Mouse (Mus musculus) lung, adult 18-20 months (tissue): ENCODE measurements around the gene Cdc42.

Experiments used
- DNase-seq, 2 experiments: peaks; one replicate each; pipeline ENCODE4 v3.0.0; 2022; ENCODE audit warnings: mixed read lengths in 2 of 2

Cdc42 gene

DNA sequence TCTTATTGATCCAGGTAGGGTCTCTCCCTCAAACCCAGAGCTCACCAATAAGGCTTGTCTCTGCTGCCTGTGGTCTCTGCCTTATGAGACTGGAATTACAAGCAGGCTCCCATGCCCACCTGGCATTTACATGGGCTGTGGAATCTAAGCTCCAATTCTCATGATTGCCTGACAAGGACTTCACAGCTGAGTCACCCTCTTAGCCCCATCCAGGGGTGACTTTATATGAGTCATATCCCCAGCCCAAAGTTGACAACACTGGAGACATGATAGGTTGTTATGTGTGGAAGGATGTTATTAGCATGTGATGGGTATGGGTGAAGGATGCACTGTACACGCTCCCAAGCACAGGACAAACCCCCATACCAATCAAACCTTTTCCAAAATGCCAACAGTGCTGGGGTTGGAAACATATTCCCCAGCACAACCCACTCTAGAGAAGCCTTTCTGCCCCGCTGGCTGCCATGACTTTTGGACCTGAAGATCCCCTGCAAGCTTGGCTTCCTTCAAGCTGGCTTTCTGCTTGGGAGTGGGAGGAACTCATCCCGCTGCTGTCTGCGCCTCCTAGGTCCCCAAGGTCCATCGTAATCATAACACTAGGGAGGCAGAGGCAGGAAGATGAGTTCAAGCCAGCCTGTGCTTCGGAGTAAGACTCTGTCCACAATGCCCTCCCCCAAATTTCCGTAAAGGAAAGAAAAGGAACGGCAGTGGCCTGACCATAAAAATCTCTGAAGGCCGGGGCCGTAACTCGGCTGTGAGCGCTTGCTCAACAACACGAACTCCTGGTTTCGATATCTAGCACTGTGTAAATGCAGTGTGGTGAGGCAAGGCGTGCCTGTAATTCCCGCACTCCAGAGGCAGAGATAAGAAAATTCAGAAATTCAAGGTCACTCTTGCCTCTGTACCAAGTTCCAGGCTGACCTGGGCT, 14.3 kb upstream of the Cdc42 start:
- no peak for DNase-seq

GRCm38 (mm10) chr4:137369954-137370750, 12.6 kb upstream of the Cdc42 start:
- DNase-seq: peak; percentile 75 to 85

GRCm38 (mm10) chr4:137368198-137368597, 10.7 kb upstream of the Cdc42 start:
- no peak for DNase-seq

- DNase-seq: peak; percentile 81 to 85
These were observed 10.0 kb upstream of the Cdc42 start for GRCm38 (mm10) chr4:137367275-137368088.

GRCm38 (mm10) chr4:137366097-137366496, 8.6 kb upstream of the Cdc42 start:
- DNase-seq: no peak

DNA sequence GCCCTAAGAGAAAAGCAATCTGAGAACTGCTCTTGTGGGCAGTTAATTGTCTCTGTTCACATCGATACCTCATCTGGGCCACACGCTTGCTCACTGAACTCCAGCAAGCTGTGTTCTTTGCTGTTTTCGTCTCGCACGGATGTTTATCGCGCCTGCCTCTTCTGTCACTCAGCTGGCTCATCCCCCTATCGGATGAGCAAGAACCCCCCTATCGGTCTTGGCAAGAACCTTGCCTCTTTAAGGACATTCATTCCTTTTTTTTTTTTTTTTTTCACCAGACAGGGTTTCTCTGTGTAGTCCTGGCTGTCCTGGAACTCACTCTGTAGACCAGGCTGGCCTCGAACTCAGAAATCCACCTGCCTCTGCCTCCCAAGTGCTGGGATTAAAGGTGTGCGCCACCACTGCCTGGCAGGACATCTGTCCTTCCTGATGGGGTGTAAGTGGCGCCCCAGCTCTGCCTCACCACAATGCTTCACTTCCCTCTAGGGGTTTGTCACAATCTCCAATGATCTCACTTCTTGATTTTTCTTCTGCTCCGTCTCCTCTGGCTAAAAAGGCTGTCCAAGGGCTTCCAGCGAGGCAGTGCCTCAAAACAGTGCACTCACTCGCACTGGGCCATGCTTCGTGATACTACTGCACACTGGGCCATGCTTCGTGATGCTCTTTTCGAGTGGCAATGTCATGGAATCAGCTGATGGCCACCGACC, 8.0 kb upstream of the Cdc42 start:
- no peak for DNase-seq

- DNase-seq: no peak
These were observed 7.3 kb upstream of the Cdc42 start for GRCm38 (mm10) chr4:137364826-137365225.

GRCm38 (mm10) chr4:137360996-137361395, 3.5 kb upstream of the Cdc42 start:
- DNase-seq: no peak

- no peak for DNase-seq
These were observed 927 bp upstream of the Cdc42 start for GRCm38 (mm10) chr4:137358291-137359002.

GRCm38 (mm10) chr4:137356674-137357510, 628 bp downstream of the Cdc42 start:
- DNase-seq: peak; percentile 79 to 81

- DNase-seq: no peak
These were observed 6.9 kb downstream of the Cdc42 start for GRCm38 (mm10) chr4:137350627-137351026.

DNA sequence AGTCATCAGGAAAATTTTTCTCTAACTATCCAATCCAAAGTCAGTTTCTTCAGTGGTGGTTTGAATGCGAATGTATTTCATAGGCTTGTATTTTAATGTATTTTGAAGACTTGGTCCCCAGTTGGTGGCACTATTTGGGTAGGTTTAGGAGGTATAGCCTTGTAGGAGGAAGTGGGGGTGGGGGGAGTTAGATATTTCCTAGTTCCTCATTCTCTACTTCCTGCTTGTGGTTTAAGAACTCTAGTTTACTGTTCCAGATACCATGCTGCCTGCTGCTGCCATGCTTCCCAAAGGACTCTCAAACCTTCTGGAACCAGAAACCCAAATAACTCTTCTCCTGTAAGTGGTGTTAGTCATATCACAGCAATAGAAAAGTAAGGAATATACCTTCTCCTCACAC, 11.7 kb downstream of the Cdc42 start:
- no peak for DNase-seq

- no peak for DNase-seq
These were observed 12.4 kb downstream of the Cdc42 start for GRCm38 (mm10) chr4:137345112-137345511.

DNA sequence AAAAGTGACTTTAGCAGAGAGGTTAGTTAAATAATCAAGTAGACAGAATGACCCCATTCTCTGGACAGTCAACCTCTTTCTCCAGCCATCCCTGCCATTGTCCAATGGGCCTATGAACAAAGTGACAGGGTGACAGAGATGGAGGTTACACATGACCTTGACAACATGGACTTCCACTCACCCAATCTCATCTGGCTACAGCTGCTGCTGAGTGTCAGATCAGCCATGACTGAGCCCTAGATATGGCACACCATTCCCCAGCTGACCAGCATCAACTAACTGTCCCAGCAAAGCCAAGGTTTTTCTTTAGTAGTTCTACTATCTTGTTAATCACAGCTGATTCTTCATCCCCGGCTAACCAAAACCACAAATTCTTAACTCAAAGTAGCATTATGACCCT, 14.7 kb downstream of the Cdc42 start:
- DNase-seq: no peak

DNA sequence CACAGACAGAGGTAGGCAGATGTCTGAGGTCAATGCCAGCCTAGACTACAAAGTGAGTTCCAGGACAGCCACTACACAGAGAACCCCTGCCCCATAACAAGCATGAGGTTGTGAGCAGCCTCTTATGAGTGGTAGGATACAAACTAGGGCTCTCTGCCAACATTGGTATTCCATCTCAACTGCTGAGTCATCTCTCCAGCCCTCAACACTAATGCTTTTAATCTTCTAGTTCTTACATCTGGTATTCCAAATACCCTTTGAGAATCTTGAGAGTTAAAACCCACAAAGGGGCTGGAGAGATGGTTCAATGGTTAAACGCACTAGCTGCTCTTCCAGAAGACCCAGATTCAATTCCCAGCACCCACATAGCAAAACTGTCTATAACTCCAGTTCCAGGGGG, 18.1 kb downstream of the Cdc42 start:
- peak in 1 of 2 experiments; percentile 24 for DNase-seq

GRCm38 (mm10) chr4:137336468-137336867, 21.1 kb downstream of the Cdc42 start:
- no peak for DNase-seq

- no peak for DNase-seq
These were observed 25.5 kb downstream of the Cdc42 start for GRCm38 (mm10) chr4:137332051-137332450.

DNA sequence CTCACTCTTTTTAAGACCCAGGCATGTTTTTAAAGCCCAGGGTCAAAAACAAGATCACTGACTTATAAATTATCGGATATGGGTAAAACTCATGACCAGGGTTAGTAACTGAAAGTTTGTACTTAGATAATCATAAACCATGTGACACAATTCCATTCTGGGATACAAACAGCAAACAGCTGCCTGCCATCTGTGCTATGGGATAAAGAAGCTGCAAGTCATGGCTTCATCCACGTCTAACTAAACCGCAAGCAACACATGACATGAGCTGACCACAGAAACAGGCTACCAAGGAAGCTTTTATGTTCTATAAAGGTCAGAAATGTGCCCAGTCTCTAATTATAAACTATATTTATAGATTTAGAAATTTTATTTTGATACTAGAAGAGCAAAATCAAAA, 31.0 kb downstream of the Cdc42 start:
- DNase-seq: no peak

DNA sequence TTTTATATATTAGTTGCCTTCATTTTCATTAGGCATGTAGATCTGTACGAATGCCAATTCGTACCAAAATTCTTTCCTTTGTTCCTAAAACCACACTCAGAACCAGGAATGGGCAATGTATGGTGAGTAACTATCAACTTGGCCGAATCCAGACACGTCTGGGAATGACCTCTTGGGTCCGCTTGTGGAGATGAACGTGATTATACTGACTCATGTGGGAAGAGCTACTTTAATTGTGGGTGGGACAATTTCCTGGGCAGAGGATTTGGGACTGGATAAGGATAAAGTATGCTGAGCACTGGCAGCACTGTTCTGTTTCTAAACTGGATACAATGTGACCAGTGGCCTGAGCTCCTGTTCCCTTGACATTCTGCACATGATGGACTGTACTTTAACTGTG, 32.6 kb downstream of the Cdc42 start:
- DNase-seq: no peak

DNA sequence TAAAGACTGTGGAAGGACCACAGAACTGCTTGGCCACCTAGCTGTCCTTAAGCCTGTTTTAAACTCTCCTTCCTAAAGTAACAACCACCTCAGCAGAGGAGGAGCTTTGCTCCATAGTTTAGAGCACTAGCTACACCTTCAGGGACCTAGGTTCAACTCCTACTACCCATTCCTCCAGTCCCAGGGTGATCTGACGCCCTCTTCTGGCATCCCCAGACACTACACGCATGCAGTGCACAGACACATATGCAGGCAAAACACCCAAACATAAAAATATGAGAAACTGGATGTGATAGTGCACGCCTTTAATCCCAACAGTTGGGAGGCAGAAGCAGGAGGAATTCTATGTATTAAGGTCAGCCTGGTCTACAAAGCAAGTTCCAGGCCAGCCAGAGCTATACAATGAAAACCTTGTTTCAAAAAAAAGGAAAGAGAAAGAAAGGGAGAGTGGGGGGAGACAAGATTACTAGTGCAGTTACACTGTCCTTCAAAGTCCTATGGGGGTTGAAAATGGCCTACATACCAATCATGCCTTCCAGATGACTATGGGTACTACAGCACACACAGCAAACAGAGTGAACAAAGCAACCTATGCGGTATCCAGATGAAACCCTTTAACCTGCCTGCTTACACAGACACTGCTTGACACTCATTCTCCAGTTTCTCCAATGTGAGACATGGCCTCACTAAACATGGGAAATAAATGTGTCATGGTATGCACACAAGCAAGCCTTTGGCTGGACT, 41.3 kb downstream of the Cdc42 start:
- DNase-seq: no peak
